Mouse (Mus musculus): Measurements from ENCODE around the gene Ntsr1.

DNA sequence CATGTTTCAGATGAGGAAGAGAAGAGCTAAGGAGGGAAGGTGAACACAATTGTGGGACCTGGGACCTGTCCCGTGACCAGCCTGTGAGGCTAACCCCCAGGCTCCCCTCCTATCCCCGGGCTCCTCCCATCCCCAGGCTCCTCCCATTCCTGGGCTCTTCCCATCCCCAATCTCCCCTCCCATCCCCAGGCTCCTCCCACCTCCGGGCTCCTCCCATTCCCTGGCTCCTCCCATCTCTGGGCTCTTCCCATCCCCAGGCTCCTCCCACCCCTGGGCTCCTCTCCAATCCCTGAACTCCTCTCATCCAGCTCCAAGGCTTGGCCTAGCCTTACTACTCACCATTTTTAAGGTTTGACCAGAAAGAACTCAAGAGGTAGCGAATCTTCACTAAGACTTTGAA lies 23.0 kb downstream of the Ntsr1 start:
- TF ChIP-seq POLR2AphosphoS2 (IDR thresholded peaks at IDR 0.05; ENCODE audit: low read length) = no peak
- no peak for TF ChIP-seq CTCF (IDR thresholded peaks at IDR 0.05 in 2 of 3, conservative IDR thresholded peaks at IDR 0.05 in 1 of 3; ENCODE audit: control insufficient read depth in 1 of 3, insufficient read depth in 1 of 3, low read depth in 2 of 3, low read length in 3 of 3, poor library complexity in 1 of 3, severe bottlenecking in 1 of 3)
- no peak for TF ChIP-seq UBTF (IDR thresholded peaks at IDR 0.05; ENCODE audit: borderline replicate concordance, insufficient read depth, low read depth, low read length)
- no peak for TF ChIP-seq CHD1 (IDR thresholded peaks at IDR 0.05; ENCODE audit: low read depth, low read length)
- no peak for TF ChIP-seq ZMIZ1 (IDR thresholded peaks at IDR 0.05; ENCODE audit: low read depth, low read length)
- no peak for TF ChIP-seq GATA1 (IDR thresholded peaks at IDR 0.05; ENCODE audit: low read depth, low read length)
- no peak for TF ChIP-seq CHD2 (IDR thresholded peaks at IDR 0.05; ENCODE audit: low read length)
- TF ChIP-seq NELFE (IDR thresholded peaks at IDR 0.05; ENCODE audit: low read depth, low read length) = no peak
- TF ChIP-seq GABPA (IDR thresholded peaks at IDR 0.05; ENCODE audit: low read depth, low read length) = no peak
